Mouse (Mus musculus) lung, postnatal 0 days (tissue): ENCODE measurements around the gene Cfap299. TPM values are rescaled to one million over a fixed set of nuclear protein-coding genes. Genes with fewer than 3 reads are reported as not detected.

Experiments
- ATAC-seq: fragments of 200-750 bp; cut with Nextera tagmentation; 2 replicates; pipeline ENCODE4 v1.8.0; 2017; ENCODE audit warnings: moderate library complexity
- DNase-seq: peaks from one replicate; pipeline ENCODE4 v3.0.0-alpha.2; 2016; ENCODE audit warnings: low spot score
- H3K27ac ChIP-seq: fragments of 300-500 bp; sonication (generic); 2 replicates; pipeline ENCODE4 v1.5.1; 2014; ENCODE audit warnings: antibody characterized with exemption, mild to moderate bottlenecking, low read length, mixed read lengths
- H3K27me3 ChIP-seq: fragments of 300-500 bp; sonication (generic); replicated peaks from 2 replicates; pipeline ENCODE4 v1.6.1; 2014; ENCODE audit warnings: low read length, mixed read lengths; ENCODE audit not compliant: insufficient read depth
- H3K36me3 ChIP-seq: fragments of 300-500 bp; sonication (generic); 2 replicates; pipeline ENCODE4 v1.6.1; 2014; ENCODE audit warnings: low read length, mixed read lengths; ENCODE audit not compliant: insufficient read depth
- H3K4me1 ChIP-seq: fragments of 300-500 bp; sonication (generic); 2 replicates; pipeline ENCODE4 v1.6.1; 2014; ENCODE audit warnings: antibody characterized with exemption, low read depth, low read length, mixed read lengths; ENCODE audit not compliant: insufficient read depth
- H3K4me2 ChIP-seq: fragments of 300-500 bp; sonication (generic); replicated peaks from 2 replicates; pipeline ENCODE4 v1.6.1; 2014; ENCODE audit warnings: low read depth, mild to moderate bottlenecking, low read length, moderate library complexity, mixed read lengths
- H3K4me3 ChIP-seq: fragments of 300-500 bp; sonication (generic); 2 replicates; pipeline ENCODE4 v1.5.1; 2014; ENCODE audit warnings: low read depth, low read length
- H3K9ac ChIP-seq: fragments of 300-500 bp; sonication (generic); replicated peaks from 2 replicates; pipeline ENCODE4 v1.6.1; 2014; ENCODE audit warnings: low read depth, mild to moderate bottlenecking
- H3K9me3 ChIP-seq: fragments of 300-500 bp; sonication (generic); 2 replicates; pipeline ENCODE4 v1.6.1; 2016; ENCODE audit warnings: low read length, mixed read lengths
- CTCF ChIP-seq: IDR thresholded peaks from 2 replicates; pipeline ENCODE4 v1.5.1; 2016; ENCODE audit warnings: antibody characterized with exemption, mild to moderate bottlenecking
- EP300 ChIP-seq: IDR thresholded peaks from 2 replicates; pipeline ENCODE4 v1.6.1; 2016; ENCODE audit warnings: antibody characterized with exemption, mild to moderate bottlenecking, control low read depth
- WGBS: fragments of 180-500 bp; shearing (Covaris S2); extraction: QIAGEN DNeasy Blood & Tissue Kit; methylation state at CpG from one replicate; pipeline ENCODE4 v1.1.7; 2014; 5-methylcytosine and 5-hydroxymethylcytosine counted together
- polyA plus RNA-seq: library from polyadenylated mRNA; unstranded; fragments of >200 nt; fragmentation: Nextera tagmentation; extraction: Ambion mirVana; gene quantifications from 2 replicates; pipeline ENCODE4 v1.2.1, GENCODE M21; 2015

The Cfap299 gene
- polyA plus RNA-seq, 1 experiment from 2014 or later = 11.3 TPM

DNA sequence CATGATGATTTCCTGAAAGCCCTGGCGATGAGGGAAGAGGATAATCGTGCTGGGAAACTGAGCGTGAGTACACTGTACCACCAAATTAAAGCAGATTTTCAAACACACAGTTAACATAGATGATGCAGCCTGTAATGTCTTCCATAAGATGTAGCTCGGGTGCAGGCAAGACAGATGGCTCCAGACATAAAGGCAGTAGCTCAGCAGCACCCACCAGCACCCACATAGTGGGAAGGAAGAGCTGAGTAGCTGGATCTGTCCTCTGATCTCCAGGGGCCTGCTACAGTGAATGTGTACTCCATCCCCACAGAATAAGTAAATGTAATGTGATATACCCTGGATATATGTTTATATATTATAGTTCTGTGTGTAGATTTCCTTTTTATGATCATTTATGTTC is 169.2 kb downstream of the Cfap299 start:
- Histone ChIP-seq H3K27ac (no peak overlapping the region), H3K4me3 (no peak overlapping the region), H3K9me3 (no peaks in the 10 kb centered on the region), H3K9ac (no peak overlapping the region), H3K4me1 (no peaks in the 10 kb centered on the region), H3K4me2 (no peak overlapping the region), H3K36me3 (no peaks in the 10 kb centered on the region), H3K27me3 (no peaks in the 10 kb centered on the region)
- TF ChIP-seq EP300 = no peak
- no peak for TF ChIP-seq CTCF
- WGBS = 79% methylated on average over 4 of the region's 4 CpGs
- DNase-seq (no peak), ATAC-seq (no peak)

DNA sequence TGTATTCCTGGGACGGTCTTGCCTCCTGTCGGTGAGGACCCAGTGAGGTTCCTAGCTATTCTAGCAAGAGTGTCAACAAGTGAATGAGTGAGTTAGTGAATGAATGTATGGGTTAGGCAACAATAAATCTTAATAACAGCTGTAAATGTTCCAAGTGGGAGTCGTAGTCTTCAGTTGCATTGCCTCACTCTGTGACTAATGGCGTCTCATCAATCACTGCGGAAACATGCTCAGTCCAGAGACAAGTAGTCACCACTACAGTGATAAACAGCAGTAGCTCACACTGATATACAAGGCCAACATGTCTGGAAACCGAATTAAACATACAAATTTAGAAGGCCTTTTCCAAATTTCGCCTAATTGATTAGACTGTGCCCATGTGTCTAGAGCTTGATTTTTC is 187.1 kb downstream of the Cfap299 start:
- Histone ChIP-seq H3K4me1 (no peaks in the 10 kb centered on the region), H3K27me3 (no peaks in the 10 kb centered on the region), H3K9me3 (no peaks in the 10 kb centered on the region), H3K4me2 (no peak overlapping the region), H3K4me3 (no peak overlapping the region), H3K36me3 (no peaks in the 10 kb centered on the region), H3K9ac (no peak overlapping the region), H3K27ac (no peak overlapping the region)
- WGBS = 76% methylated on average over 7 of the region's 7 CpGs
- TF ChIP-seq EP300 (no peak), CTCF (no peak)
- no peak for ATAC-seq
- no peak for DNase-seq

DNA sequence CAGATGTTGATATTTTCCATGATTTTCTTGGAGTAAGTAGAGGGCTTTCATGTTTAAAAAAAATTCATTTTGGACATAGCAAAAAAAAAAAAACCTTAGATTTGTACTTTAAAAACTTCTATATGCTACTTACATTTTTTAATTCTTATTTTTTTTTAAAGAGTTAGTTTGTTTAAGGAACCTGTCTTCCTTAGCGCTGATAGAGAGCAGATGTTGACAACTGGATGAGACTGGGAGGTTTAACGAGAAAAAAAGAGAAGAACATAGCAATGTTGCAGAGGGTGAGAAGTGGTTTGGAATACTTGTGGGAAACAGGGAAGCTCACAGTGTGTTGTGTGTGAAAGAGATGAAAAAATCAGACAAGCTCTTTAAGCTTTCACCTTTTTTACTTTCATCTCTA is 191.0 kb downstream of the Cfap299 start:
- no peak overlapping the region for H3K9ac ChIP-seq
- H3K4me1 ChIP-seq = no peaks in the 10 kb centered on the region
- TF ChIP-seq EP300 (no peak), CTCF (no peak)
- no peak for DNase-seq
- WGBS = 48% methylated on average over 2 of the region's 2 CpGs
- H3K36me3 ChIP-seq = no peaks in the 10 kb centered on the region
- no peak overlapping the region for H3K27ac ChIP-seq
- ATAC-seq = no peak
- H3K4me3 ChIP-seq = no peak overlapping the region
- H3K9me3 ChIP-seq = no peaks in the 10 kb centered on the region
- no peaks in the 10 kb centered on the region for H3K27me3 ChIP-seq
- no peak overlapping the region for H3K4me2 ChIP-seq

GRCm38 (mm10) chr5:98522270-98522977 is 193.3 kb downstream of the Cfap299 start:
- Histone ChIP-seq H3K4me3 (no peak overlapping the region), H3K9me3 (no peaks in the 10 kb centered on the region), H3K9ac (no peak overlapping the region), H3K27ac (no peak overlapping the region), H3K27me3 (no peaks in the 10 kb centered on the region), H3K36me3 (no peaks in the 10 kb centered on the region), H3K4me1 (no peaks in the 10 kb centered on the region), H3K4me2 (no peak overlapping the region)
- TF ChIP-seq CTCF (no peak), EP300 (no peak)
- WGBS = 90% methylated on average over 7 of the region's 7 CpGs
- ATAC-seq = no peak
- DNase-seq = peak; percentile 15

GRCm38 (mm10) chr5:98523050-98523449 is 193.9 kb downstream of the Cfap299 start:
- Histone ChIP-seq H3K9ac (no peak overlapping the region), H3K4me2 (no peak overlapping the region), H3K36me3 (no peaks in the 10 kb centered on the region), H3K4me3 (no peak overlapping the region), H3K27ac (no peak overlapping the region), H3K4me1 (no peaks in the 10 kb centered on the region), H3K27me3 (no peaks in the 10 kb centered on the region), H3K9me3 (no peaks in the 10 kb centered on the region)
- DNase-seq = peak; percentile 12
- WGBS = 73% methylated on average over 7 of the region's 7 CpGs
- TF ChIP-seq CTCF = no peak
- TF ChIP-seq EP300 = no peak
- peak; percentile 52; the same call in 1 of the 2 replicates for ATAC-seq

GRCm38 (mm10) chr5:98523783-98524182 is 194.7 kb downstream of the Cfap299 start:
- WGBS = 38% methylated on average over 1 of the region's 1 CpGs
- DNase-seq = no peak
- no peak overlapping the region for H3K4me3 ChIP-seq
- TF ChIP-seq EP300 (no peak), CTCF (no peak)
- H3K27ac ChIP-seq = no peak overlapping the region
- H3K9me3 ChIP-seq = no peaks in the 10 kb centered on the region
- H3K4me2 ChIP-seq = no peak overlapping the region
- H3K36me3 ChIP-seq = no peaks in the 10 kb centered on the region
- no peaks in the 10 kb centered on the region for H3K27me3 ChIP-seq
- ATAC-seq = no peak
- no peaks in the 10 kb centered on the region for H3K4me1 ChIP-seq
- no peak overlapping the region for H3K9ac ChIP-seq
